Mouse (Mus musculus) heart, postnatal 10 days (tissue): Measurements from ENCODE around the gene Map3k19. TPM values are rescaled to one million over a fixed set of nuclear protein-coding genes. Genes with fewer than 3 reads are reported as not detected.

Experiments
- DNase-seq, 2 experiments: peaks; one replicate each; pipeline ENCODE4 v3.0.0; 2021
- intact Hi-C: fragments of 180-260 bp; cut with DNase I; formaldehyde crosslinking; loops from one replicate; pipeline ENCODE4 v1.15.1; 2025
- total RNA-seq, 2 experiments: library from RNA; stranded (reverse); gene quantifications; 2 replicates each; pipeline ENCODE4 v1.2.3; 2021

Map3k19 gene
- total RNA-seq, 2 experiments from 2014 or later = 0.07 TPM; not detected in 1

GRCm38 (mm10) chr1:127808671-127809070 is 46.2 kb downstream of the Map3k19 start:
- intact Hi-C loops = no loop called here
- no peak for DNase-seq

- DNase-seq = no peak
- intact Hi-C loops = no loop called here
Observed at GRCm38 (mm10) chr1:127802916-127803315, 51.9 kb downstream of the Map3k19 start.

- no peak for DNase-seq
- intact Hi-C loops = no loop called here
Observed at GRCm38 (mm10) chr1:127796752-127797151, 58.1 kb downstream of the Map3k19 start.

GRCm38 (mm10) chr1:127796341-127796740 is 58.5 kb downstream of the Map3k19 start:
- DNase-seq = no peak
- intact Hi-C loops = no loop called here

- intact Hi-C loops = no loop called here
- DNase-seq = no peak
Observed at GRCm38 (mm10) chr1:127795087-127795769, 59.6 kb downstream of the Map3k19 start.

GRCm38 (mm10) chr1:127793459-127793858 is 61.4 kb downstream of the Map3k19 start:
- intact Hi-C loops = no loop called here
- DNase-seq = no peak

GRCm38 (mm10) chr1:127788943-127789342 is 65.9 kb downstream of the Map3k19 start:
- DNase-seq = no peak
- intact Hi-C loops = no loop called here

- no peak for DNase-seq
- intact Hi-C loops = no loop called here
Observed at GRCm38 (mm10) chr1:127785882-127786281, 68.9 kb downstream of the Map3k19 start.

GRCm38 (mm10) chr1:127783862-127784261 is 71.0 kb downstream of the Map3k19 start:
- intact Hi-C loops = no loop called here
- DNase-seq = no peak

GRCm38 (mm10) chr1:127780849-127781248 is 74.0 kb downstream of the Map3k19 start:
- no peak for DNase-seq
- intact Hi-C loops = no loop called here

- intact Hi-C loops = no loop called here
Observed at GRCm38 (mm10) chr1:127780142-127780541, 74.7 kb downstream of the Map3k19 start.

GRCm38 (mm10) chr1:127778611-127779010 is 76.2 kb downstream of the Map3k19 start:
- DNase-seq = no peak
- intact Hi-C loops = no loop called here

More at GRCm38 (mm10) chr1:127780142-127780541, 74.7 kb downstream of the Map3k19 start:
- DNase-seq = no peak

- DNase-seq = no peak
- intact Hi-C loops = no loop called here
Observed at GRCm38 (mm10) chr1:127776246-127776645, 78.6 kb downstream of the Map3k19 start.

GRCm38 (mm10) chr1:127775206-127775720 is 79.6 kb downstream of the Map3k19 start:
- intact Hi-C loops = no loop called here
- no peak for DNase-seq

- DNase-seq = no peak
- intact Hi-C loops = loop anchor here (5.0 kb wide), 1 partner anchor 93 kb away; the partner anchor contains the start of gene Rab3gap1
Observed at GRCm38 (mm10) chr1:127774501-127774880, 80.3 kb downstream of the Map3k19 start.

- intact Hi-C loops = loop anchor here (5.0 kb wide), 1 partner anchor 93 kb away; the partner anchor contains the start of gene Rab3gap1
- DNase-seq = peak; percentile 99
Observed at GRCm38 (mm10) chr1:127773803-127774500, 80.9 kb downstream of the Map3k19 start, which contains the start of gene Ccnt2. Ccnt2 (plus strand) TSS chr1:127774164.

GRCm38 (mm10) chr1:127773198-127773802 is 81.5 kb downstream of the Map3k19 start:
- intact Hi-C loops = loop anchor here (5.0 kb wide), 1 partner anchor 94 kb away; the partner anchor contains the start of gene Rab3gap1
- DNase-seq = no peak

- intact Hi-C loops = no loop called here
Observed at GRCm38 (mm10) chr1:127766741-127767140, 88.1 kb downstream of the Map3k19 start.

GRCm38 (mm10) chr1:127765468-127765867 is 89.4 kb downstream of the Map3k19 start:
- peak in 1 of 2 experiments; percentile 35 for DNase-seq
- intact Hi-C loops = loop anchor here (1.0 to 2.0 kb wide), 2 partner anchors 63 to 265 kb away; no protein-coding TSS in a partner anchor

More at GRCm38 (mm10) chr1:127766741-127767140, 88.1 kb downstream of the Map3k19 start:
- DNase-seq = no peak
